Mouse (Mus musculus) lung, embryonic 14.5 days (tissue): ENCODE data around the gene Adamts9. TPM values are rescaled to one million over a fixed set of nuclear protein-coding genes. Genes with fewer than 3 reads are reported as not detected.
A peak's percentile ranks its signal among the peaks of the same experiment; 100 is the strongest.

Experiments used
- ATAC-seq: fragments of 200-750 bp; cut with Nextera tagmentation; 2 replicates; pipeline ENCODE4 v1.8.0; 2017; ENCODE audit warnings: mild to moderate bottlenecking, moderate TSS enrichment, moderate library complexity; ENCODE audit not compliant: insufficient read depth
- DNase-seq: peaks from one replicate; pipeline ENCODE4 v3.0.0-alpha.2; 2015
- H3K27ac ChIP-seq: fragments of 300-500 bp; sonication (generic); 2 replicates; pipeline ENCODE4 v1.5.1; 2014; ENCODE audit warnings: low read depth, mild to moderate bottlenecking, moderate library complexity
- H3K27me3 ChIP-seq: fragments of 300-500 bp; sonication (generic); 2 replicates; pipeline ENCODE4 v1.6.1; 2014; ENCODE audit warnings: low read length, control low read depth; ENCODE audit not compliant: insufficient read depth
- H3K36me3 ChIP-seq: fragments of 300-500 bp; sonication (generic); 2 replicates; pipeline ENCODE4 v1.6.1; 2014; ENCODE audit warnings: control low read depth; ENCODE audit not compliant: insufficient read depth
- H3K4me1 ChIP-seq: fragments of 300-500 bp; sonication (generic); 2 replicates; pipeline ENCODE4 v1.6.1; 2014; ENCODE audit warnings: antibody characterized with exemption, control low read depth; ENCODE audit not compliant: insufficient read depth
- H3K4me2 ChIP-seq: fragments of 300-500 bp; sonication (generic); 2 replicates; pipeline ENCODE4 v1.6.1; 2014; ENCODE audit warnings: mild to moderate bottlenecking
- H3K4me3 ChIP-seq: fragments of 300-500 bp; sonication (generic); 2 replicates; pipeline ENCODE4 v1.5.1; 2014; ENCODE audit warnings: low read depth, low read length
- H3K9ac ChIP-seq: fragments of 300-500 bp; sonication (generic); 2 replicates; pipeline ENCODE4 v1.6.1; 2014
- H3K9me3 ChIP-seq: fragments of 300-500 bp; sonication (generic); 2 replicates; pipeline ENCODE4 v1.6.1; 2016; ENCODE audit warnings: low read depth, low read length, control low read depth
- CTCF ChIP-seq: IDR thresholded peaks from 2 replicates; pipeline ENCODE4 v1.5.1; 2016; ENCODE audit warnings: antibody characterized with exemption, low read depth
- WGBS: fragments of 180-500 bp; shearing (Covaris S2); extraction: QIAGEN DNeasy Blood & Tissue Kit; methylation state at CpG from one replicate; pipeline ENCODE4 v1.1.7; 2014; 5-methylcytosine and 5-hydroxymethylcytosine counted together
- polyA plus RNA-seq: library from polyadenylated mRNA; unstranded; fragments of >200 nt; fragmentation: Nextera tagmentation; extraction: Ambion mirVana; gene quantifications from 2 replicates; pipeline ENCODE4 v1.2.1, GENCODE M21; 2014

Adamts9 gene
- polyA plus RNA-seq, 1 experiment from 2014 or later = 12.1 TPM

DNA sequence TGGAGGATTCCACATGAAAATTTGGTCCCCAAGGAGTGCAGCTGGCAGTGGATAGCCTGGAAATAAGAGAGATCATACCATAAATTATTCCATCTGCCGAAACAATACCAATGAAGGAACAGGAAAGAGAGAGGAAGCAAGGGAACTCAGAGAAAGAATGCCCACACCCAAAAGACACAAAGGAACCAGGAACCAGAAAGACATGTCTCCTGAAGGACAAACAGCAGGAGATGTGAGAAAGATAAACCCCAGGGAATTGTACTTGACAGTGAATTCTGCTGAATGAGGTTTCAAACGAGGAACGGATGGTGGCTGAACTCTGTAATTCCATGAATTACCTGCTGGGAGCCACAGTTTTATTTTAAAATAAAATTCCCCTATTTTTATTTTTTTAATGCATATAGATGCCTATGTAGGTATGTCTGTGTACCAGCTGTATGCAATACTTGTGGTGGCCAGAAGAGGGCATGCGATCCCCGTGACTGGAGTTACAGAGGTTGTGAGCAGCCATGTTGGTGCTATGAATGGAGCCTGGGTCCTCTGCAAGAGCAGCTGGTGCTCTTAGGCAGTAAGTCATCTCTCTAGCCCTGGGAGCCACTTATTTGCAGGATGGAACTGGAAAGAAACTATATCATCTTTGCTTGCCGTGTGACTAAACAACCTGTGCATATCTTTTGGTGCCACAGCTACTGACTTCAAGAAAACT, 4.2 kb upstream of the Adamts9 start:
- TF ChIP-seq CTCF = peak; percentile 46
- peaks cover 5% of the 10 kb centered on the region for H3K4me1 ChIP-seq
- no peak overlapping the region for H3K4me2 ChIP-seq
- H3K27me3 ChIP-seq = no peaks in the 10 kb centered on the region
- no peak overlapping the region for H3K4me3 ChIP-seq
- H3K9ac ChIP-seq = no peak overlapping the region
- no peak overlapping the region for H3K27ac ChIP-seq
- no peaks in the 10 kb centered on the region for H3K9me3 ChIP-seq
- H3K36me3 ChIP-seq = no peaks in the 10 kb centered on the region
- ATAC-seq (no peak), DNase-seq (no peak)
- WGBS = 90% methylated on average over 6 of the region's 6 CpGs

- Histone ChIP-seq H3K4me3 (no peak overlapping the region), H3K9ac (no peak overlapping the region), H3K27ac (no peak overlapping the region), H3K36me3 (no peaks in the 10 kb centered on the region), H3K4me1 (peaks cover 5% of the 10 kb centered on the region), H3K9me3 (no peaks in the 10 kb centered on the region), H3K27me3 (no peaks in the 10 kb centered on the region), H3K4me2 (0 out of 2 replicates have a peak overlapping the region, but pooled peaks have one; percentile 95)
- DNase-seq = no peak
- TF ChIP-seq CTCF = no peak
- no peak for ATAC-seq
- 62% methylated on average over 7 of the region's 7 CpGs for WGBS
Observed at GRCm38 (mm10) chr6:92944711-92945110, 1.4 kb upstream of the Adamts9 start.

- TF ChIP-seq CTCF = no peak
- Histone ChIP-seq H3K4me3 (peak overlapping the region; percentile 66), H3K9ac (peak overlapping the region; percentile 75; the same call in 1 of the 2 replicates), H3K27me3 (no peaks in the 10 kb centered on the region), H3K4me2 (peak overlapping the region; percentile 95), H3K27ac (no peak overlapping the region; the same call in 1 of the 2 replicates), H3K9me3 (no peaks in the 10 kb centered on the region), H3K36me3 (no peaks in the 10 kb centered on the region), H3K4me1 (peaks cover 5% of the 10 kb centered on the region)
- WGBS = 8% methylated on average over 14 of the region's 14 CpGs
- DNase-seq = peak; percentile 37
- no peak for ATAC-seq
Observed at GRCm38 (mm10) chr6:92944048-92944685, 875 bp upstream of the Adamts9 start.

- Histone ChIP-seq H3K4me3 (peak overlapping the region; percentile 66), H3K4me2 (peak overlapping the region; percentile 95), H3K27ac (peak overlapping the region; percentile 94), H3K27me3 (no peaks in the 10 kb centered on the region), H3K9me3 (no peaks in the 10 kb centered on the region), H3K36me3 (peaks cover 12% of the 10 kb centered on the region), H3K4me1 (peaks cover 5% of the 10 kb centered on the region), H3K9ac (peak overlapping the region; percentile 75)
- ATAC-seq (peak; percentile 0; the same call in 1 of the 2 replicates), DNase-seq (peak; percentile 47)
- WGBS = under 1% methylated on average over 30 of the region's 30 CpGs
- TF ChIP-seq CTCF = no peak
Observed at GRCm38 (mm10) chr6:92941756-92942420, 1.4 kb downstream of the Adamts9 start.

DNA sequence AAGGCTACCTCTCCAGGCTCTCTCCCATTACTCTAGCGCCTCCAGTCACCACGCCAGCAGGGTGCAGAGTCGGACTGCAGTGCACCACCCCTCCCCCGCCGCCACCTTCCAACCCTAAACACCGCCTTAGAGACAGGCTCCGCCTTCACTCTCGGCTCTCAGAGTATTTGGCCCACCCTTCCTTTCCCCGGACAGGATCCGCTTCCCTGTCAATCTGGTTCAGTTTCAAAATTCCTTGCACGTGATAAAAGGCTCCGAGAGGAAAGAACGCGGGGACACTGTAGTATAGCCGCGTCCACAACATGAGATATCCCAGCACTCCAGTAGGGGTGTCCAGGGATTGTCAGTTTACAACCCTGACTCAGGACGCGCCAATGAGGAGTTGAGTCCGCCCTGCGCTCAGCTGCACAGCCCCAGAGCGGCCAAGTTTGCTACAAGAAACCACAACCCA, 2.0 kb downstream of the Adamts9 start:
- Histone ChIP-seq H3K4me3 (peak overlapping the region; percentile 66), H3K4me1 (peaks cover 5% of the 10 kb centered on the region), H3K4me2 (peak overlapping the region; percentile 95), H3K9ac (peak overlapping the region; percentile 75), H3K27me3 (no peaks in the 10 kb centered on the region), H3K27ac (peak overlapping the region; percentile 94), H3K36me3 (peaks cover 17% of the 10 kb centered on the region), H3K9me3 (no peaks in the 10 kb centered on the region)
- DNase-seq = peak; percentile 94
- ATAC-seq = peak; percentile 83
- TF ChIP-seq CTCF = peak; percentile 66
- WGBS = under 1% methylated on average over 21 of the region's 21 CpGs

DNA sequence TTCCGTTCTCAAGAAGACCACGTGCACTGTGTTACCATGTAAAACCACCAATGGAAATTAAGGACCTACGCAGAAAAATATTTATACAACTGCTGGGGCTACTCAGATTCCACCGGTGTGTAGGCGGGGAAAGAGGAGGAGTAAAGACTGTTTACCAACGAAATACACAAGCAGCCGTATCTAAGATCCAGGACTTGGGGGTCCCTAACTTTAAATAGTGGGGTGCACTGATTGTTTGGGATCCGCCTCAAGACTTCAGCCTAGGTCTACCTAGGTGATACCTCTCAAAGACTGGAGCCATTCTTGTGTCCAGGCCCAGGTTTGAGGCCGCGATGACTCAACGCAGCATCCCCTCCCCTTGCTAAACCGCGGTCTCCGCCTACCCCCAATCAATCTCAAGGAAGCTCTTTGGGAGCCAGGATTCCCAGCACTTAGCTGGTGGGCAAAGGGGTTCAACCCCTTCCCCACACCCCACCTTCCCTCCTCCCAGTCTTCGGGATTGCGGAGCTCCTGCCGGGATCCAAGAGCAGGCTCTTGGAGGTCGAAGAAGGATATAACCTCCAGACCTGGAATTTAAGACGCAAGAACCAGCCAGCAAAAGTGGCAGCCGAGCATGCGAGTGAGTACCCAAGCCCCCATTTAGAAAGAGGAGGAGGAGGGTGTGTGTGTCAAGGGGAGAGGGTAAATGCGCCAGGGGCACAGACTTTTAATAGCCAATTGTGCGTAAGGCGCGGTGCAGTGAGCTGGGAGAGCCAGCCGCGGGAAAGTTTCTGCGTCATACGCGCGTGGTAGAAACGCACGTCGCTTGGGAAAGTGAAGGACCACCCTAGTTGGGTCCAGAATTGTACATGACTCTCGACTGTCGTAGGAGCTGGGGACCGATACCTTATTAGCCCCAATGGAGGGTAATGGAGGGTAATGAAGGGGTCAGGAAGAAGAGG, 2.8 kb downstream of the Adamts9 start:
- ATAC-seq (peak; percentile 19; the same call in 1 of the 2 replicates), DNase-seq (peak; percentile 82)
- Histone ChIP-seq H3K9me3 (no peaks in the 10 kb centered on the region), H3K4me2 (peak overlapping the region; percentile 95), H3K36me3 (peaks cover 25% of the 10 kb centered on the region), H3K9ac (peak overlapping the region; percentile 56), H3K4me1 (peaks cover 5% of the 10 kb centered on the region), H3K27me3 (no peaks in the 10 kb centered on the region), H3K4me3 (peak overlapping the region; percentile 66), H3K27ac (peak overlapping the region; percentile 72)
- WGBS = under 1% methylated on average over 37 of the region's 37 CpGs
- no peak for TF ChIP-seq CTCF
